Mouse (Mus musculus): ENCODE data around the gene Cyb5rl.

The Cyb5rl gene

GRCm38 (mm10) chr4:107061560-107061959, 5.2 kb upstream of the Cyb5rl start:
- DNase-seq (ENCODE audit: low spot score in 2 of 2), result no peak

GRCm38 (mm10) chr4:107063214-107063613, 3.6 kb upstream of the Cyb5rl start:
- no peak for DNase-seq (ENCODE audit: low spot score in 2 of 2)

- DNase-seq (ENCODE audit: low spot score in 2 of 2), result no peak
Observed at GRCm38 (mm10) chr4:107064394-107065098, 2.2 kb upstream of the Cyb5rl start.

GRCm38 (mm10) chr4:107067151-107067840, 508 bp downstream of the Cyb5rl start:
- DNase-seq (ENCODE audit: low spot score in 2 of 2), result no peak

GRCm38 (mm10) chr4:107072343-107072742, 5.6 kb downstream of the Cyb5rl start:
- no peak for DNase-seq (ENCODE audit: low spot score in 2 of 2)

- DNase-seq (ENCODE audit: low spot score in 2 of 2), result no peak
Observed at GRCm38 (mm10) chr4:107075456-107075855, 8.7 kb downstream of the Cyb5rl start.

- DNase-seq (ENCODE audit: low spot score in 2 of 2), result no peak
Observed at GRCm38 (mm10) chr4:107078894-107079293, 12.1 kb downstream of the Cyb5rl start.

- DNase-seq (ENCODE audit: low spot score in 2 of 2), result no peak
Observed at GRCm38 (mm10) chr4:107079716-107080115, 12.9 kb downstream of the Cyb5rl start.

GRCm38 (mm10) chr4:107082185-107082584, 15.4 kb downstream of the Cyb5rl start:
- DNase-seq (ENCODE audit: low spot score in 2 of 2), result no peak

GRCm38 (mm10) chr4:107083126-107083525, 16.3 kb downstream of the Cyb5rl start:
- DNase-seq (ENCODE audit: low spot score in 2 of 2), result no peak

GRCm38 (mm10) chr4:107084343-107084742, 17.6 kb downstream of the Cyb5rl start:
- peak in 1 of 2 experiments; percentile 13 for DNase-seq (ENCODE audit: low spot score in 2 of 2)

- DNase-seq (ENCODE audit: low spot score in 2 of 2), result peak; percentile 80
Observed at GRCm38 (mm10) chr4:107084858-107085257, 18.1 kb downstream of the Cyb5rl start.

GRCm38 (mm10) chr4:107091696-107092095, 24.9 kb downstream of the Cyb5rl start:
- DNase-seq (ENCODE audit: low spot score in 2 of 2), result no peak

- no peak for DNase-seq (ENCODE audit: low spot score in 2 of 2)
Observed at GRCm38 (mm10) chr4:107094484-107095187, 27.8 kb downstream of the Cyb5rl start.

GRCm38 (mm10) chr4:107096043-107096442, 29.3 kb downstream of the Cyb5rl start:
- no peak for DNase-seq (ENCODE audit: low spot score in 2 of 2)

- DNase-seq (ENCODE audit: low spot score in 2 of 2), result no peak
Observed at GRCm38 (mm10) chr4:107096841-107097373, 30.1 kb downstream of the Cyb5rl start, which contains the start of gene Cdcp2. Gene Cdcp2, plus strand, starts transcription at chr4:107096891.

- DNase-seq (ENCODE audit: low spot score in 2 of 2), result no peak
Observed at GRCm38 (mm10) chr4:107097871-107098270, 31.1 kb downstream of the Cyb5rl start.

GRCm38 (mm10) chr4:107098375-107098774, 31.6 kb downstream of the Cyb5rl start:
- DNase-seq (ENCODE audit: low spot score in 2 of 2), result no peak

GRCm38 (mm10) chr4:107098791-107099525, 32.2 kb downstream of the Cyb5rl start:
- DNase-seq (ENCODE audit: low spot score in 2 of 2), result no peak

GRCm38 (mm10) chr4:107102220-107102619, 35.4 kb downstream of the Cyb5rl start:
- no peak for DNase-seq (ENCODE audit: low spot score in 2 of 2)

- no peak for DNase-seq (ENCODE audit: low spot score in 2 of 2)
Observed at GRCm38 (mm10) chr4:107106777-107107176, 40.0 kb downstream of the Cyb5rl start.
